Mouse (Mus musculus) heart, embryonic 14.5 days (tissue): ENCODE results near the gene Lman1l. TPM values are rescaled to one million over a fixed set of nuclear protein-coding genes. Genes with fewer than 3 reads are reported as not detected.

Source experiments
- ATAC-seq: fragments of 200-750 bp; cut with Nextera tagmentation; 2 replicates; pipeline ENCODE4 v1.8.0; 2017; ENCODE audit warnings: low read depth, moderate TSS enrichment; ENCODE audit not compliant: insufficient number of reproducible peaks, insufficient read depth, low FRiP score
- H3K27ac ChIP-seq, 2 experiments: fragments of 200-500 bp in 1 of 2; fragments of 300-500 bp in 1 of 2; sonication (generic) in 1 of 2; replicated peaks in 1 of 2; 2 replicates each; pipeline ENCODE4 v1.5.1; 2012 to 2014; ENCODE audit warnings: low read depth in 2 of 2, low read length in 2 of 2, control low read depth in 1 of 2, mild to moderate bottlenecking in 1 of 2, mixed read lengths in 1 of 2; ENCODE audit not compliant: control insufficient read depth in 1 of 2, insufficient read depth in 1 of 2
- H3K27me3 ChIP-seq: fragments of 300-500 bp; sonication (generic); 2 replicates; pipeline ENCODE4 v1.6.1; 2014; ENCODE audit warnings: mild to moderate bottlenecking, low read length, control low read depth; ENCODE audit not compliant: control insufficient read depth, insufficient read depth
- H3K36me3 ChIP-seq: fragments of 300-500 bp; sonication (generic); 2 replicates; pipeline ENCODE4 v1.6.1; 2014; ENCODE audit warnings: mild to moderate bottlenecking, control low read depth, low read length, mixed read lengths; ENCODE audit not compliant: control insufficient read depth, insufficient read depth
- H3K4me1 ChIP-seq, 2 experiments: fragments of 200-500 bp in 1 of 2; fragments of 300-500 bp in 1 of 2; sonication (generic) in 1 of 2; 2 replicates each; pipeline ENCODE4 v1.6.1; 2012 to 2014; ENCODE audit warnings: low read length in 2 of 2, control low read depth in 1 of 2, mixed read lengths in 1 of 2; ENCODE audit not compliant: control insufficient read depth in 2 of 2, insufficient read depth in 2 of 2
- H3K4me2 ChIP-seq: fragments of 300-500 bp; sonication (generic); 2 replicates; pipeline ENCODE4 v1.6.1; 2014; ENCODE audit warnings: mild to moderate bottlenecking, low read length
- H3K4me3 ChIP-seq, 2 experiments: fragments of 200-500 bp in 1 of 2; fragments of 300-500 bp in 1 of 2; sonication (generic) in 1 of 2; 2 replicates each; pipeline ENCODE4 v1.5.1; 2012 to 2014; ENCODE audit warnings: low read length in 2 of 2, mild to moderate bottlenecking in 2 of 2, control low read depth in 1 of 2, low read depth in 1 of 2, moderate library complexity in 1 of 2; ENCODE audit not compliant: control insufficient read depth in 1 of 2, insufficient read depth in 1 of 2
- H3K9ac ChIP-seq: fragments of 300-500 bp; sonication (generic); 2 replicates; pipeline ENCODE4 v1.6.1; 2014; ENCODE audit warnings: mild to moderate bottlenecking, low read length
- H3K9me3 ChIP-seq: fragments of 300-500 bp; sonication (generic); 2 replicates; pipeline ENCODE4 v1.6.1; 2016; ENCODE audit warnings: low read length, control low read depth; ENCODE audit not compliant: control insufficient read depth
- WGBS: fragments of 180-500 bp; shearing (Covaris S2); extraction: QIAGEN DNeasy Blood & Tissue Kit; methylation state at CpG from one replicate; pipeline ENCODE4 v1.1.7; 2014; 5-methylcytosine and 5-hydroxymethylcytosine counted together
- polyA plus RNA-seq: library from polyadenylated mRNA; unstranded; fragments of >200 nt; fragmentation: Nextera tagmentation; extraction: Ambion mirVana; gene quantifications from 2 replicates; pipeline ENCODE4 v1.2.1, GENCODE M21; 2014

Lman1l gene
- polyA plus RNA-seq, 1 experiment from 2014 or later, result 0.12 TPM

DNA sequence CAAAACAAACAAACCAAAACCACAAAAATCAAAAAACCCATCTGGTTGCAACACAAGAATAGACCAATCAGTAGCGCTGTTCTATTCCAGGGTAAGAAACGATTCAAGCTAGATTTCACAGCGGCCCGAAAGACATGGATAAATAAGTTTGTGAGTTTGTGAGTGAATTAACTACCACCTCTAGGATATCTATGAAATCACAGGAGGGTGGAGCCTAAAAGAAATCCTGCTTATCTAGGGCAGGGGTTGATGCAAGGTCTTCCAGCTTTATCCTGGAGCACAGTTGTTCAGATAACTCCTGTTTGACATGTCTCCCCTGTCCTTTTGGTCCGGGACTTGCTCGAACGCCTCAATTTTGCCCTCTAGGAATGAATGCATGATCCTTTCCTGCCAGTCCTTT, 60.3 kb downstream of the Lman1l start:
- H3K4me2 ChIP-seq, result peak overlapping the region; percentile 95
- H3K4me3 ChIP-seq, result peak overlapping the region; percentile 64 to 97
- no peak for ATAC-seq
- H3K27me3 ChIP-seq, result no peaks in the 10 kb centered on the region
- no peaks in the 10 kb centered on the region for H3K9me3 ChIP-seq
- H3K9ac ChIP-seq, result peak overlapping the region; percentile 73
- H3K27ac ChIP-seq, result no peak overlapping the region; a peak in 1 of 4 replicates
- no peaks in the 10 kb centered on the region for H3K36me3 ChIP-seq
- 25% methylated on average over 7 of the region's 7 CpGs for WGBS
- peaks cover 7 to 24% of the 10 kb centered on the region in 2 experiments for H3K4me1 ChIP-seq

DNA sequence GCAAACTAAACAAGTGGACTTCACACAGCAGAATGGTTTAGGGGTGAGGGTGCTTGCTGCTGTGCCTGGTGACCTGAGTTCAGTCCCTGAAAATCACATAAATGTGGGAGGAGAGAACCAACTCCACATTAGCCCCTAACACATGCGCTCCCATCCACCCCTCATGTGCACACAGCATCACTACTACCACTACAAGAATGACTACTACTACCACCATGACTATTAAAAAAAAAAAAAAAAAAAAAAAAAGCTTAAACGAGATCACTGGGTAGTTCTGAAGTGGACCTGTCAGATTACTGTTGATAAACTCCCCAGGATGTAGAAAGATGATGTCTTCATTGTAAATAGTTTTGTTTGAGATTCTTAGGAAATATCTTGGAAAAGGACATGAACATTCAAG, 61.0 kb downstream of the Lman1l start:
- Histone ChIP-seq H3K27me3 (no peaks in the 10 kb centered on the region), H3K9me3 (no peaks in the 10 kb centered on the region), H3K4me2 (no peak overlapping the region), H3K9ac (no peak overlapping the region), H3K4me3 (no peak overlapping the region), H3K27ac (no peak overlapping the region), H3K36me3 (no peaks in the 10 kb centered on the region), H3K4me1 (peaks cover 7 to 24% of the 10 kb centered on the region in 2 experiments)
- WGBS, result 73% methylated on average over 2 of the region's 2 CpGs
- ATAC-seq, result no peak

DNA sequence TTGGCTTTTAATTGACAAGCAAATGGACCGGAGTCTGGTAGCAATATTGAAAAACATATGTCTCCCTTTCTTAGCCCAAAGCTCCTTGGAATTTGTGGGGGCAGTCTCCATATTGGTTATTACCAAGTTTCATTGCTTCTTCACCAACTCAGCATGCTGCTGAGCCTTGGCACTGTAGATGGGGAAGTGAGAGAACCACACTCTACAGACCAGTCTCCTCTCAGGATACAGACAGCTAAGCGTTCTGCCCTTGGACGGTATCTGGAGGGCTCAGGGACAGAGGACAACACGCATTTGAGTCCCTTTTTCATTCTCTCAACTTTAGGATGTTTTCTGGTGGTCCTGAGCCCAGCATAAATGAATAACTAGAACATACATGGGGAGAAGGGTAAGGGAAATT, 61.9 kb downstream of the Lman1l start:
- H3K4me3 ChIP-seq, result no peak overlapping the region
- no peaks in the 10 kb centered on the region for H3K36me3 ChIP-seq
- H3K27me3 ChIP-seq, result no peaks in the 10 kb centered on the region
- H3K4me2 ChIP-seq, result no peak overlapping the region
- no peak overlapping the region for H3K9ac ChIP-seq
- no peak for ATAC-seq
- H3K4me1 ChIP-seq, result peaks cover 7 to 24% of the 10 kb centered on the region in 2 experiments
- no peaks in the 10 kb centered on the region for H3K9me3 ChIP-seq
- H3K27ac ChIP-seq, result no peak overlapping the region
- 80% methylated on average over 4 of the region's 4 CpGs for WGBS

DNA sequence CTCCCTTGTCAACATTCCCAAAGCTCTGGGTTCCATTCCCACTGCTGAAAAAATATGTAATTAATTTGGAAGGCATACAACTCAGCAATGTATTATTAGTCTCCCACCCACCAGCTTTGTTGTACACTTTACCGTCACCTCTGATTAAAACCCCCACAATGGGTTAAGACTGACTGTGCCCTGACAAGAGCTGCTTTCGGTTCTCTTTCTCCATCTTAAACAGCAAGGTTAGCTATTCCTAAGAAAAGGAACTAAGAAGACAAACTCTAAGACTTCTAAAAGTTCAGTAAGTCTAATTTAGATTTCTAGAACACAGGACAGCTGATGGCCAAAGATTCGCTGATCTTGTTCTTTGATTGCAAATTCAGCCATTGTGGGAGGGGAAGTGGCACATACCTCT, 63.4 kb downstream of the Lman1l start:
- H3K4me3 ChIP-seq, result no peak overlapping the region
- H3K4me2 ChIP-seq, result no peak overlapping the region
- H3K27ac ChIP-seq, result no peak overlapping the region
- no peaks in the 10 kb centered on the region for H3K9me3 ChIP-seq
- 75% methylated on average over 3 of the region's 3 CpGs for WGBS
- no peak overlapping the region for H3K9ac ChIP-seq
- H3K27me3 ChIP-seq, result no peaks in the 10 kb centered on the region
- peaks cover 5 to 14% of the 10 kb centered on the region in 2 experiments for H3K4me1 ChIP-seq
- no peaks in the 10 kb centered on the region for H3K36me3 ChIP-seq
- ATAC-seq, result no peak

Other genes starting within 250 kb of the Lman1l start
- 18.5 and 21.1 TPM in 2 replicates for gene Ppcdc, start 180.7 kb downstream of the Lman1l start, polyA plus RNA-seq
- gene Scamp5, start 152.7 kb downstream of the Lman1l start, polyA plus RNA-seq, result 4.5 and 6.2 TPM in 2 replicates
- 13.1 and 15.2 TPM in 2 replicates for gene Rpp25, start 116.7 kb downstream of the Lman1l start, polyA plus RNA-seq
- gene Cox5a, start 99.5 kb downstream of the Lman1l start, polyA plus RNA-seq, result 1,689 and 1,756 TPM in 2 replicates
- 11.1 and 13.3 TPM in 2 replicates for gene Fam219b, start 83.2 kb downstream of the Lman1l start, polyA plus RNA-seq
- gene Mpi, start 68.0 kb downstream of the Lman1l start, polyA plus RNA-seq, result 69.2 and 74.3 TPM in 2 replicates
- gene Scamp2, start 59.8 kb downstream of the Lman1l start, polyA plus RNA-seq, result 56.5 and 58.7 TPM in 2 replicates
- 10.9 and 15.0 TPM in 2 replicates for gene Ulk3, start 31.3 kb downstream of the Lman1l start, polyA plus RNA-seq
- gene Cplx3, start 14.5 kb downstream of the Lman1l start, polyA plus RNA-seq, result not detected in 2 replicates
- gene Csk, start 32.9 kb upstream of the Lman1l start, polyA plus RNA-seq, result 13.1 and 14.9 TPM in 2 replicates
- gene Cyp1a2, start 62.9 kb upstream of the Lman1l start, polyA plus RNA-seq, result not detected in 2 replicates
- gene Cyp1a1, start 67.2 kb upstream of the Lman1l start, polyA plus RNA-seq, result 0.12 TPM in 1 of 2 replicates, not detected in the other
- 11.0 and 12.6 TPM in 2 replicates for gene Edc3, start 87.8 kb upstream of the Lman1l start, polyA plus RNA-seq
- gene Clk3, start 145.1 kb upstream of the Lman1l start, polyA plus RNA-seq, result 46.3 and 53.2 TPM in 2 replicates
- 8.1 and 8.8 TPM in 2 replicates for gene Arid3b, start 216.0 kb upstream of the Lman1l start, polyA plus RNA-seq